Mouse (Mus musculus): ENCODE results near the gene Ipo4. TPM values are rescaled to one million over a fixed set of nuclear protein-coding genes. Genes with fewer than 3 reads are reported as not detected.

Gene Ipo4
- polyA plus RNA-seq, 1 experiment from 2014 or later, result 116 TPM

GRCm38 (mm10) chr14:55598521-55599390, 37.0 kb downstream of the Ipo4 start:
- Histone ChIP-seq H3K36me3 (replicated peaks) (peaks cover 70% of the 10 kb centered on the region), H3K4me1 (peaks cover 11% of the 10 kb centered on the region), H3K27me3 (replicated peaks) (no peaks in the 10 kb centered on the region), H3K9me3 (no peaks in the 10 kb centered on the region), H3K9ac (no peak overlapping the region), H3K4me2 (no peak overlapping the region), H3K27ac (no peak overlapping the region), H3K4me3 (no peak overlapping the region)
- WGBS, result 94% methylated on average over 21 of the region's 21 CpGs
- no peak for ATAC-seq (replicated peaks)

- no peak overlapping the region for H3K9ac ChIP-seq
- H3K27me3 ChIP-seq (replicated peaks), result no peaks in the 10 kb centered on the region
- WGBS, result 72% methylated on average over 13 of the region's 13 CpGs
- ATAC-seq (replicated peaks), result no peak
- no peak overlapping the region for H3K4me2 ChIP-seq
- H3K4me3 ChIP-seq, result no peak overlapping the region
- H3K4me1 ChIP-seq, result peaks cover 24% of the 10 kb centered on the region
- H3K9me3 ChIP-seq, result no peaks in the 10 kb centered on the region
- no peak overlapping the region for H3K27ac ChIP-seq
- peaks cover 54% of the 10 kb centered on the region for H3K36me3 ChIP-seq (replicated peaks)
Observed at GRCm38 (mm10) chr14:55596036-55596690, 39.6 kb downstream of the Ipo4 start.

GRCm38 (mm10) chr14:55592226-55592625, 43.5 kb downstream of the Ipo4 start:
- whole genome bisulfite sequencing, result 7% methylated on average over 16 of the region's 16 CpGs
- Histone ChIP-seq H3K4me2 (peak overlapping the region; percentile 96), H3K27me3 (replicated peaks) (no peaks in the 10 kb centered on the region), H3K4me1 (peaks cover 38% of the 10 kb centered on the region), H3K9ac (peak overlapping the region; percentile 91), H3K9me3 (no peaks in the 10 kb centered on the region), H3K4me3 (peak overlapping the region; percentile 85), H3K36me3 (replicated peaks) (peaks cover 21% of the 10 kb centered on the region), H3K27ac (no peak overlapping the region)
- ATAC-seq (replicated peaks), result no peak

GRCm38 (mm10) chr14:55591331-55591891, 44.3 kb downstream of the Ipo4 start, which contains the start of gene Rnf31:
Gene Rnf31, plus strand, starts transcription at chr14:55591708.
- Histone ChIP-seq H3K4me3 (peak within 1 kb of the TSS; percentile 85), H3K4me1 (peaks cover 38% of the 10 kb centered on the region), H3K9me3 (no peaks in the 10 kb centered on the region), H3K36me3 (replicated peaks) (peaks cover 15% of the 10 kb centered on the region; the same call in 1 of the 2 replicates), H3K4me2 (peak within 1 kb of the TSS; percentile 96), H3K9ac (peak within 1 kb of the TSS; percentile 91), H3K27ac (peak within 1 kb of the TSS; percentile 90), H3K27me3 (replicated peaks) (no peaks in the 10 kb centered on the region)
- ATAC-seq (replicated peaks), result peak; percentile 92
- WGBS, result under 1% methylated on average over 33 of the region's 33 CpGs

GRCm38 (mm10) chr14:55590748-55591330, 44.9 kb downstream of the Ipo4 start, which contains the start of gene Psme2:
Gene Psme2, minus strand, starts transcription at chr14:55591113.
- Histone ChIP-seq H3K4me3 (peak within 1 kb of the TSS; percentile 85), H3K36me3 (replicated peaks) (peaks cover 9% of the 10 kb centered on the region; the same call in 1 of the 2 replicates), H3K27me3 (replicated peaks) (no peaks in the 10 kb centered on the region), H3K4me1 (peaks cover 34% of the 10 kb centered on the region), H3K4me2 (peak within 1 kb of the TSS; percentile 96), H3K9me3 (no peaks in the 10 kb centered on the region), H3K9ac (peak within 1 kb of the TSS; percentile 91), H3K27ac (peak within 1 kb of the TSS; percentile 90)
- under 1% methylated on average over 22 of the region's 22 CpGs for WGBS
- peak; percentile 96 for ATAC-seq (replicated peaks)

- H3K9me3 ChIP-seq, result no peaks in the 10 kb centered on the region
- H3K36me3 ChIP-seq (replicated peaks), result 0 out of 2 replicates have a peak, but pooled peaks cover 3% of the 10 kb centered on the region
- H3K4me1 ChIP-seq, result peaks cover 33% of the 10 kb centered on the region
- H3K9ac ChIP-seq, result peak overlapping the region; percentile 91
- peak overlapping the region; percentile 96 for H3K4me2 ChIP-seq
- WGBS, result 88% methylated on average over 11 of the region's 11 CpGs
- H3K27me3 ChIP-seq (replicated peaks), result no peaks in the 10 kb centered on the region
- H3K4me3 ChIP-seq, result peak overlapping the region; percentile 85
- H3K27ac ChIP-seq, result peak overlapping the region; percentile 90; the same call in 1 of the 2 replicates
- no peak for ATAC-seq (replicated peaks)
Observed at GRCm38 (mm10) chr14:55589771-55590448, 45.8 kb downstream of the Ipo4 start.

- ATAC-seq (replicated peaks), result no peak
- Histone ChIP-seq H3K36me3 (replicated peaks) (0 out of 2 replicates have a peak, but pooled peaks cover 2% of the 10 kb centered on the region), H3K27ac (no peak overlapping the region), H3K9ac (no peak overlapping the region), H3K4me2 (no peak overlapping the region), H3K9me3 (no peaks in the 10 kb centered on the region), H3K4me3 (no peak overlapping the region), H3K4me1 (peaks cover 38% of the 10 kb centered on the region), H3K27me3 (replicated peaks) (no peaks in the 10 kb centered on the region)
- 91% methylated on average over 5 of the region's 5 CpGs for WGBS
Observed at GRCm38 (mm10) chr14:55589271-55589670, 46.5 kb downstream of the Ipo4 start.

- no peak overlapping the region for H3K9ac ChIP-seq
- H3K4me1 ChIP-seq, result peaks cover 21% of the 10 kb centered on the region
- H3K9me3 ChIP-seq, result no peaks in the 10 kb centered on the region
- H3K27me3 ChIP-seq (replicated peaks), result no peaks in the 10 kb centered on the region
- H3K4me3 ChIP-seq, result no peak overlapping the region
- ATAC-seq (replicated peaks), result no peak
- peaks cover 5% of the 10 kb centered on the region; the same call in 1 of the 2 replicates for H3K36me3 ChIP-seq (replicated peaks)
- no peak overlapping the region for H3K27ac ChIP-seq
- WGBS, result 97% methylated on average over 2 of the region's 2 CpGs
- H3K4me2 ChIP-seq, result no peak overlapping the region
Observed at GRCm38 (mm10) chr14:55586149-55586548, 49.6 kb downstream of the Ipo4 start.

GRCm38 (mm10) chr14:55585566-55585960, 50.2 kb downstream of the Ipo4 start:
- 70% methylated on average over 6 of the region's 6 CpGs for WGBS
- H3K4me1 ChIP-seq, result peaks cover 20% of the 10 kb centered on the region
- H3K4me2 ChIP-seq, result peak overlapping the region; percentile 66
- H3K27ac ChIP-seq, result no peak overlapping the region
- H3K36me3 ChIP-seq (replicated peaks), result peaks cover 11% of the 10 kb centered on the region; the same call in 1 of the 2 replicates
- H3K9me3 ChIP-seq, result no peaks in the 10 kb centered on the region
- ATAC-seq (replicated peaks), result no peak; the same call in 1 of the 2 replicates
- H3K4me3 ChIP-seq, result 0 out of 2 replicates have a peak overlapping the region, but pooled peaks have one; percentile 46
- H3K9ac ChIP-seq, result 0 out of 2 replicates have a peak overlapping the region, but pooled peaks have one; percentile 49
- H3K27me3 ChIP-seq (replicated peaks), result no peaks in the 10 kb centered on the region

- peaks cover 14% of the 10 kb centered on the region for H3K4me1 ChIP-seq
- H3K27me3 ChIP-seq (replicated peaks), result no peaks in the 10 kb centered on the region
- peak; percentile 73 for ATAC-seq (replicated peaks)
- peak within 1 kb of the TSS; percentile 49 for H3K9ac ChIP-seq
- peak within 1 kb of the TSS; percentile 46 for H3K4me3 ChIP-seq
- H3K36me3 ChIP-seq (replicated peaks), result peaks cover 12% of the 10 kb centered on the region; the same call in 1 of the 2 replicates
- H3K4me2 ChIP-seq, result peak within 1 kb of the TSS; percentile 66
- 3% methylated on average over 43 of the region's 43 CpGs for WGBS
- peak within 1 kb of the TSS; percentile 47 for H3K27ac ChIP-seq
- H3K9me3 ChIP-seq, result no peaks in the 10 kb centered on the region
Observed at GRCm38 (mm10) chr14:55584702-55585565, 50.8 kb downstream of the Ipo4 start, which contains the start of gene Emc9. Gene Emc9, minus strand, starts transcription at chr14:55585302.
